Mouse (Mus musculus) gastrocnemius, adult 2 months (tissue): Measurements from ENCODE around the gene Trpt1. TPM values are rescaled to one million over a fixed set of nuclear protein-coding genes. Genes with fewer than 3 reads are reported as not detected.

Experiments
- DNase-seq: peaks from one replicate; pipeline ENCODE4 v3.0.0; 2022
- H3K27ac ChIP-seq: fragments of 200-600 bp; 2 replicates; pipeline ENCODE4 v1.8.1; 2022; ENCODE audit warnings: mild to moderate bottlenecking
- H3K4me3 ChIP-seq: fragments of 200-600 bp; 2 replicates; pipeline ENCODE4 v1.8.1; 2022; ENCODE audit warnings: mild to moderate bottlenecking, moderate library complexity
- CTCF ChIP-seq: fragments of 200-600 bp; IDR thresholded peaks from 2 replicates; pipeline ENCODE4 v1.8.1; 2022; ENCODE audit warnings: antibody characterized with exemption, mild to moderate bottlenecking, moderate library complexity
- intact Hi-C: fragments of 180-260 bp; cut with DNase I; formaldehyde crosslinking; loops from one replicate; pipeline ENCODE4 v1.15.1; 2025
- long read RNA-seq, 2 experiments: library from polyadenylated mRNA; stranded (forward); transcript quantifications; one replicate each; pipeline ENCODE4 v2.0.0; 2021
- total RNA-seq, 2 experiments: library from RNA; stranded (reverse); gene quantifications; 2 replicates each; pipeline ENCODE4 v1.2.3; 2021

Gene Trpt1
- total RNA-seq: 10 to 100 TPM; 22.5 to 26.1 TPM
- long read RNA-seq, experiment 1, transcript Trpt1-201 (7 exons, 1,103 nt): major isoform, 5 of 14 reads
- long read RNA-seq, experiment 1, partial matches to known transcripts: 2 of 14 reads
- long read RNA-seq, experiment 1, other reads (novel, unspliced or antisense): 5 of 14 reads
- long read RNA-seq, experiment 2, transcript Trpt1-201 (7 exons, 1,103 nt): major isoform, 6 of 9 reads
- long read RNA-seq, experiment 2, partial matches to known transcripts: 1 of 9 reads
- long read RNA-seq, experiment 2, other reads (novel, unspliced or antisense): 0 of 9 reads

GRCm38 (mm10) chr19:6996006-6996405 lies at the start of gene Trpt1, which contains the start of gene Nudt22:
Gene Trpt1, plus strand, starts transcription at chr19:6996131.
Gene Nudt22, minus strand, starts transcription at chr19:6996117.
- no peak for TF ChIP-seq CTCF
- DNase-seq: peak; percentile 95
- peak within 1 kb of the TSS; percentile 88 for H3K4me3 ChIP-seq
- intact Hi-C loops: loop anchor here (2.0 kb wide), 1 partner anchor 43 kb away; the partner anchor contains the start of gene Stip1
- peak within 1 kb of the TSS; percentile 96 for H3K27ac ChIP-seq

GRCm38 (mm10) chr19:6947742-6948141 lies 48.2 kb upstream of the Trpt1 start:
- Histone ChIP-seq H3K4me3 (no peak overlapping the region), H3K27ac (no peak overlapping the region)
- TF ChIP-seq CTCF: no peak
- intact Hi-C loops: no loop called here
- DNase-seq: no peak

GRCm38 (mm10) chr19:6948186-6948585 lies 47.7 kb upstream of the Trpt1 start:
- intact Hi-C loops: no loop called here

GRCm38 (mm10) chr19:6949532-6949931 lies 46.4 kb upstream of the Trpt1 start:
- H3K4me3 ChIP-seq: no peak overlapping the region
- intact Hi-C loops: no loop called here
- no peak for DNase-seq
- no peak for TF ChIP-seq CTCF
- H3K27ac ChIP-seq: no peak overlapping the region

More at GRCm38 (mm10) chr19:6948186-6948585, 47.7 kb upstream of the Trpt1 start:
- TF ChIP-seq CTCF: no peak
- Histone ChIP-seq H3K27ac (no peak overlapping the region), H3K4me3 (no peak overlapping the region)
- DNase-seq: no peak

- DNase-seq: no peak
- Histone ChIP-seq H3K27ac (no peak overlapping the region; the same call in 1 of the 2 replicates), H3K4me3 (peak overlapping the region; percentile 82)
- intact Hi-C loops: no loop called here
- TF ChIP-seq CTCF: no peak
Measured at GRCm38 (mm10) chr19:6949951-6950350, 46.0 kb upstream of the Trpt1 start.

- intact Hi-C loops: loop anchor here (1.0 kb wide), 1 partner anchor 8 kb away; the partner anchor contains the start of gene Gpr137
- Histone ChIP-seq H3K4me3 (peak overlapping the region; percentile 82), H3K27ac (peak overlapping the region; percentile 100)
- DNase-seq: peak; percentile 54
- TF ChIP-seq CTCF: no peak
Measured at GRCm38 (mm10) chr19:6950613-6951153, 45.2 kb upstream of the Trpt1 start.

- H3K4me3 ChIP-seq: peak overlapping the region; percentile 82
- intact Hi-C loops: loop anchor here (1.0 kb wide), 1 partner anchor 9 kb away; the partner anchor contains the start of gene Gpr137
- peak; percentile 95 for DNase-seq
- peak overlapping the region; percentile 100 for H3K27ac ChIP-seq
- no peak for TF ChIP-seq CTCF
Measured at GRCm38 (mm10) chr19:6951381-6951968, 44.5 kb upstream of the Trpt1 start.

- no peak for TF ChIP-seq CTCF
- DNase-seq: peak; percentile 93
- Histone ChIP-seq H3K4me3 (peak overlapping the region; percentile 82), H3K27ac (peak overlapping the region; percentile 100)
- intact Hi-C loops: loop anchor here (1.0 to 2.0 kb wide), 2 partner anchors 10 to 17 kb away; partner anchors contain the start of gene Gpr137
Measured at GRCm38 (mm10) chr19:6951994-6952711, 43.8 kb upstream of the Trpt1 start.

GRCm38 (mm10) chr19:6952712-6953037 lies 43.3 kb upstream of the Trpt1 start:
- DNase-seq: peak; percentile 65
- no peak for TF ChIP-seq CTCF
- Histone ChIP-seq H3K4me3 (peak overlapping the region; percentile 82), H3K27ac (peak overlapping the region; percentile 100)
- intact Hi-C loops: loop anchor here (2.0 kb wide), 1 partner anchor 16 kb away; no protein-coding TSS in a partner anchor

- peak; percentile 38 for TF ChIP-seq CTCF
- Histone ChIP-seq H3K27ac (peak overlapping the region; percentile 100), H3K4me3 (no peak overlapping the region)
- intact Hi-C loops: no loop called here
- peak; percentile 61 for DNase-seq
Measured at GRCm38 (mm10) chr19:6954046-6954445, 41.9 kb upstream of the Trpt1 start.

- no peak overlapping the region for H3K4me3 ChIP-seq
- DNase-seq: peak; percentile 22
- H3K27ac ChIP-seq: no peak overlapping the region
- no peak for TF ChIP-seq CTCF
- intact Hi-C loops: no loop called here
Measured at GRCm38 (mm10) chr19:6955424-6955823, 40.5 kb upstream of the Trpt1 start.

GRCm38 (mm10) chr19:6956461-6956860 lies 39.5 kb upstream of the Trpt1 start:
- no peak overlapping the region for H3K4me3 ChIP-seq
- intact Hi-C loops: no loop called here
- H3K27ac ChIP-seq: no peak overlapping the region
- no peak for DNase-seq
- TF ChIP-seq CTCF: no peak
